Mouse (Mus musculus) ES-E14 (cell line): ENCODE data around the gene Slc22a18. TPM values are rescaled to one million over a fixed set of nuclear protein-coding genes. Genes with fewer than 3 reads are reported as not detected.

Source experiments
- DNase-seq: peaks from one replicate; pipeline ENCODE4 v3.0.0-alpha.2; 2013; ENCODE audit warnings: low read depth, low spot score
- H3K27ac ChIP-seq: 2 replicates; pipeline ENCODE4 v1.5.1; 2012; ENCODE audit warnings: low read depth, mild to moderate bottlenecking, low read length, moderate library complexity, mixed read lengths; ENCODE audit not compliant: poor library complexity, insufficient read depth, severe bottlenecking
- H3K36me3 ChIP-seq: 2 replicates; pipeline ENCODE4 v1.6.1; 2012; ENCODE audit warnings: mild to moderate bottlenecking, low read length, moderate library complexity, mixed read lengths; ENCODE audit not compliant: control insufficient read depth, poor library complexity, insufficient read depth, severe bottlenecking
- H3K4me1 ChIP-seq, 2 experiments: fragments of 150-350 bp in 1 of 2; sonication (generic) in 1 of 2; 2 replicates each; pipeline ENCODE4 v1.6.1; 2012; ENCODE audit warnings: low read length in 2 of 2, mild to moderate bottlenecking in 1 of 2, mixed read lengths in 1 of 2; ENCODE audit not compliant: control insufficient read depth in 2 of 2, insufficient read depth in 2 of 2, poor library complexity in 1 of 2
- H3K4me3 ChIP-seq, 2 experiments: fragments of 150-350 bp in 1 of 2; sonication (generic) in 1 of 2; 2 replicates each; pipeline ENCODE4 v1.5.1; 2012; ENCODE audit warnings: low read length in 2 of 2, low read depth in 1 of 2, mild to moderate bottlenecking in 1 of 2, mixed read lengths in 1 of 2; ENCODE audit not compliant: insufficient read depth in 1 of 2, poor library complexity in 1 of 2, severe bottlenecking in 1 of 2
- H3K9ac ChIP-seq: 2 replicates; pipeline ENCODE4 v1.6.1; 2012; ENCODE audit warnings: low read depth, mild to moderate bottlenecking, low read length, mixed read lengths; ENCODE audit not compliant: poor library complexity, insufficient read depth, severe bottlenecking
- H3K9me3 ChIP-seq: fragments of 150-350 bp; sonication (generic); 2 replicates; pipeline ENCODE4 v1.6.1; 2012; ENCODE audit warnings: low read depth, mild to moderate bottlenecking, low read length; ENCODE audit not compliant: control insufficient read depth, insufficient read depth
- CHD2 ChIP-seq: IDR thresholded peaks from 2 replicates; pipeline ENCODE4 v1.6.1; 2014; ENCODE audit warnings: mild to moderate bottlenecking, low read depth, low read length, inconsistent platforms
- HCFC1 ChIP-seq: IDR thresholded peaks from 2 replicates; pipeline ENCODE4 v1.6.1; 2012; ENCODE audit warnings: low read length, inconsistent platforms, borderline replicate concordance; ENCODE audit not compliant: insufficient read depth
- MAFK ChIP-seq: IDR thresholded peaks from 2 replicates; pipeline ENCODE4 v1.6.1; 2014; ENCODE audit warnings: mild to moderate bottlenecking, low read depth, low read length, inconsistent platforms; ENCODE audit not compliant: insufficient read depth
- ZC3H11A ChIP-seq: IDR thresholded peaks from 2 replicates; pipeline ENCODE4 v1.6.1; 2012; ENCODE audit warnings: low read depth, mild to moderate bottlenecking, inconsistent platforms, low read length, borderline replicate concordance
- ZNF384 ChIP-seq: IDR thresholded peaks from 2 replicates; pipeline ENCODE4 v1.6.1; 2012; ENCODE audit warnings: low read depth, low read length, inconsistent platforms
- in situ Hi-C, 2 experiments: fragments of 600-800 bp; cut with MboI; formaldehyde crosslinking; loops; one replicate each; pipeline ENCODE4 v1.15.1; 2025; ENCODE audit warnings: low sequenced_read_pairs in 2 of 2, inconsistent platforms in 1 of 2; ENCODE audit not compliant: unreplicated experiment in 2 of 2
- total RNA-seq: library from RNA; depleted of rRNA; stranded (reverse); fragments of 300-350 nt; gene quantifications from 2 replicates; pipeline ENCODE4 v1.2.3, GENCODE M21; 2012; rRNA removed

Slc22a18 gene
- total RNA-seq, 1 experiment: 1.5 TPM

- peaks cover 0 to 5% of the 10 kb centered on the region in 2 experiments for H3K4me1 ChIP-seq
- TF ChIP-seq CHD2: no peak
- no peak for TF ChIP-seq ZNF384
- TF ChIP-seq HCFC1: no peak; the same call in 1 of the 2 replicates
- no peak for TF ChIP-seq ZC3H11A
- no peak for TF ChIP-seq MAFK
- no peaks in the 10 kb centered on the region for H3K9me3 ChIP-seq
- in situ Hi-C loops: no loop called here
- peaks cover 7% of the 10 kb centered on the region; the same call in 1 of the 2 replicates for H3K36me3 ChIP-seq
- H3K4me3 ChIP-seq: peak overlapping the region; percentile 87 to 94
- peak; percentile 42 for DNase-seq
- H3K9ac ChIP-seq: peak overlapping the region; percentile 92
- peak overlapping the region; percentile 75 for H3K27ac ChIP-seq
These were observed 74.9 kb downstream of the Slc22a18 start for GRCm38 (mm10) chr7:143548231-143548961.

Other genes starting within 250 kb of the Slc22a18 start
- 57.9 and 85.6 TPM in 2 replicates for gene Cdkn1c, start 12.7 kb upstream of the Slc22a18 start, total RNA-seq
- 113 and 272 TPM in 2 replicates for gene Phlda2, start 29.4 kb downstream of the Slc22a18 start, total RNA-seq
- gene Nap1l4, start 75.4 kb downstream of the Slc22a18 start, total RNA-seq: 103 and 123 TPM in 2 replicates
- 153 and 241 TPM in 2 replicates for gene Cars, start 126.4 kb downstream of the Slc22a18 start, total RNA-seq
- 0.11 and 0.18 TPM in 2 replicates for gene Tnfrsf26, start 155.0 kb downstream of the Slc22a18 start, total RNA-seq
- gene Tnfrsf22, start 175.9 kb downstream of the Slc22a18 start, total RNA-seq: 12.9 and 18.7 TPM in 2 replicates
- gene Tnfrsf23, start 212.1 kb downstream of the Slc22a18 start, total RNA-seq: 2.3 and 3.0 TPM in 2 replicates